11 mouse cellular contexts compared by ENCODE assay signal in genomic region chr5:32352845-32353244, GRCm38 (mm10).
"Had no signal": no experiment of that assay in that cellular context is flagged by ENCODE, and none has a peak within 500 bp of the region (broad histone marks: within the 10 kb centered on the region; RNA-seq: fewer than 3 reads in every experiment).

No protein-coding gene starts in this region.

- H3K4me2 ChIP-seq: limb, embryonic 15.5 days; liver, embryonic 12.5 days; neural tube, embryonic 15.5 days had no signal

- H3K4me3 ChIP-seq: limb, embryonic 15.5 days; liver, embryonic 12.5 days; midbrain, embryonic 10.5 days; myocyte; neural tube, embryonic 15.5 days had no signal

- H3K27ac ChIP-seq: hindbrain, postnatal 0 days; limb, embryonic 15.5 days; liver, embryonic 12.5 days; midbrain, embryonic 10.5 days; neural tube, embryonic 15.5 days had no signal

- H3K4me1 ChIP-seq: liver, embryonic 12.5 days; neural tube, embryonic 15.5 days had no signal

- H3K27me3 ChIP-seq: limb, embryonic 15.5 days; liver, embryonic 12.5 days; neural tube, embryonic 15.5 days had no signal

- H3K36me3 ChIP-seq: limb, embryonic 15.5 days; liver, embryonic 12.5 days; midbrain, embryonic 10.5 days; neural tube, embryonic 15.5 days had no signal

- H3K9ac ChIP-seq: limb, embryonic 15.5 days; liver, embryonic 12.5 days; neural tube, embryonic 15.5 days had no signal

- DNase-seq: midbrain, embryonic 14.5 days; right cerebral cortex, postnatal 4 days; spleen, adult 18-20 months; thymus, adult 2 months; thymus, postnatal 25 days had no signal

- ATAC-seq: hindbrain, postnatal 0 days; liver, embryonic 12.5 days had no signal

- H3K9me3 ChIP-seq: limb, embryonic 15.5 days; liver, embryonic 12.5 days; midbrain, embryonic 10.5 days; neural tube, embryonic 15.5 days had no signal
